Mouse (Mus musculus) stomach, postnatal 0 days (tissue): ENCODE results near the gene Gm45140.

Source experiments
- CTCF ChIP-seq: IDR thresholded peaks from 2 replicates; pipeline ENCODE4 v1.5.1; 2016; ENCODE audit warnings: antibody characterized with exemption, low read depth, mild to moderate bottlenecking, moderate library complexity
- EP300 ChIP-seq: optimal IDR thresholded peaks from 2 replicates; pipeline ENCODE3; 2016; ENCODE audit warnings: antibody characterized with exemption

GRCm38 (mm10) chr6:87788266-87788895 lies 47.2 kb downstream of the Gm45140 start:
- no peak for TF ChIP-seq CTCF
- TF ChIP-seq EP300 = no peak
